ENCODE assay signal across 13 mouse cellular contexts in genomic region chr17:25410180-25410579, GRCm38 (mm10). TPM values are rescaled to one million over a fixed set of nuclear protein-coding genes. Genes with fewer than 3 reads are reported as not detected.
DNase-seq lines count a peak whose midpoint lies in the region; ATAC-seq lines count a peak whose summit lies in the region.
"Had no signal": no experiment of that assay in that cellular context is flagged by ENCODE, and none has a peak within 500 bp of the region (broad histone marks: within the 10 kb centered on the region; RNA-seq: fewer than 3 reads in every experiment).

No protein-coding gene starts in this region.

- H3K9me3 ChIP-seq in heart, embryonic 16.5 days (replicated peaks; ENCODE audit: control insufficient read depth, low read length), result no peaks in the 10 kb centered on the region; the same call in 1 of the 2 replicates
- no peaks in the 10 kb centered on the region for H3K9me3 ChIP-seq in limb, embryonic 10.5 days (replicated peaks)

- DNase-seq in adrenal gland, adult 2 months, result peak; percentile 75
- no peak for DNase-seq in adrenal gland, postnatal 25 days
- no peak for DNase-seq in heart, postnatal 14 days
- DNase-seq in adrenal gland, postnatal 10 days, result peak; percentile 60
- no peak for DNase-seq in limb, embryonic 10.5 days (ENCODE audit: low spot score)
- DNase-seq in cerebellum, adult 11-12 months, result no peak
- no peak for DNase-seq in thymus, postnatal 36 days
- DNase-seq: gastrocnemius, postnatal 10 days; kidney, postnatal 10 days; layer of hippocampus, postnatal 36 days; right cerebral cortex, adult 18-20 months had no signal

- H3K4me3 ChIP-seq in heart, embryonic 16.5 days (ENCODE audit: low read length), result no peak overlapping the region
- H3K4me3 ChIP-seq in limb, embryonic 10.5 days, result no peak overlapping the region

- WGBS in heart, embryonic 16.5 days, result 28% methylated on average over 6 of the region's 6 CpGs
- WGBS in limb, embryonic 10.5 days, result 80% methylated on average over 6 of the region's 6 CpGs

- peak overlapping the region; percentile 60 for H3K27ac ChIP-seq in heart, embryonic 16.5 days (ENCODE audit: low read length)
- peak overlapping the region; percentile 42; the same call in 1 of the 2 replicates for H3K27ac ChIP-seq in limb, embryonic 10.5 days
- H3K27ac ChIP-seq: liver, embryonic 14.5 days had no signal

- H3K36me3 ChIP-seq in heart, embryonic 16.5 days (ENCODE audit: control insufficient read depth, insufficient read depth), result no peaks in the 10 kb centered on the region
- no peaks in the 10 kb centered on the region for H3K36me3 ChIP-seq in limb, embryonic 10.5 days

- peak overlapping the region; percentile 52; the same call in 1 of the 2 replicates for H3K9ac ChIP-seq in heart, embryonic 16.5 days (ENCODE audit: low read length)
- H3K9ac ChIP-seq: liver, embryonic 14.5 days had no signal

- no peaks in the 10 kb centered on the region for H3K27me3 ChIP-seq in heart, embryonic 16.5 days (ENCODE audit: control insufficient read depth, insufficient read depth, low read length)
- H3K27me3 ChIP-seq in limb, embryonic 10.5 days (ENCODE audit: low read depth, poor library complexity, severe bottlenecking), result no peaks in the 10 kb centered on the region

- peak; percentile 43 for ATAC-seq in heart, embryonic 16.5 days (replicated peaks; ENCODE audit: extremely low read depth, insufficient read depth, low FRiP score)

- no peak overlapping the region for H3K4me2 ChIP-seq in heart, embryonic 16.5 days (ENCODE audit: low read depth, low read length)

- H3K4me1 ChIP-seq in heart, embryonic 16.5 days (ENCODE audit: control insufficient read depth, insufficient read depth, low read length), result peaks cover 73% of the 10 kb centered on the region
- H3K4me1 ChIP-seq in limb, embryonic 10.5 days, result peaks cover 73% of the 10 kb centered on the region

- intact Hi-C loops in heart, postnatal 14 days (cut with DNase I), result no loop called here

RNA-seq across cellular contexts. Expression of gene Cacna1h, which starts 23.4 kb away (rescaled TPM):
- 10 to 100 TPM; 77.1 to 96.1 TPM for total RNA-seq in adrenal gland, adult 2 months (2021)
- polyA plus RNA-seq in adrenal gland, adult 2 months (2012; rRNA removed), result 163 and 202 TPM in 2 replicates
- 100 and 109 TPM in 2 replicates for total RNA-seq in adrenal gland, postnatal 25 days (2021)
- polyA plus RNA-seq in heart, embryonic 16.5 days (2015; fragmentation: Nextera tagmentation; extraction: Ambion mirVana), result 4.5 and 5.4 TPM in 2 replicates
- 1 to 10 TPM; 4.9 to 8.1 TPM for total RNA-seq in heart, postnatal 14 days (2021)
- total RNA-seq in adrenal gland, postnatal 10 days (2021), result 10 to 100 TPM; 23.5 to 46.0 TPM
- 1.8 and 3.2 TPM in 2 replicates for polyA plus RNA-seq in limb, embryonic 10.5 days (2016; fragmentation: Nextera tagmentation; extraction: Ambion mirVana)

RNA-seq across cellular contexts. Expression of gene Tpsg1, which starts 41.1 kb away (rescaled TPM):
- not detected for total RNA-seq in adrenal gland, adult 2 months (2021)
- polyA plus RNA-seq in adrenal gland, adult 2 months (2012; rRNA removed), result 0.20 and 0.75 TPM in 2 replicates
- not detected in 2 replicates for total RNA-seq in adrenal gland, postnatal 25 days (2021)
- 0.56 and 0.76 TPM in 2 replicates for polyA plus RNA-seq in heart, embryonic 16.5 days (2015; fragmentation: Nextera tagmentation; extraction: Ambion mirVana)
- not detected for total RNA-seq in heart, postnatal 14 days (2021)
- total RNA-seq in adrenal gland, postnatal 10 days (2021), result not detected
- polyA plus RNA-seq in limb, embryonic 10.5 days (2016; fragmentation: Nextera tagmentation; extraction: Ambion mirVana), result not detected in 2 replicates
- total RNA-seq: gastrocnemius, postnatal 10 days; layer of hippocampus, postnatal 36 days had no signal

RNA-seq across cellular contexts. Expression of gene Tpsb2, which starts 44.1 kb away (rescaled TPM):
- 1 to 10 TPM; 2.8 to 3.8 TPM for total RNA-seq in adrenal gland, adult 2 months (2021)
- polyA plus RNA-seq in adrenal gland, adult 2 months (2012; rRNA removed), result 10.0 and 18.1 TPM in 2 replicates
- 0.58 and 1.1 TPM in 2 replicates for total RNA-seq in adrenal gland, postnatal 25 days (2021)
- 11.0 and 11.7 TPM in 2 replicates for polyA plus RNA-seq in heart, embryonic 16.5 days (2015; fragmentation: Nextera tagmentation; extraction: Ambion mirVana)
- 1 to 10 TPM; 5.2 to 5.7 TPM for total RNA-seq in heart, postnatal 14 days (2021)
- total RNA-seq in adrenal gland, postnatal 10 days (2021), result 10 to 100 TPM in 1 of 2 experiments, 1 to 10 TPM in 1; 9.8 to 11.1 TPM
- not detected in 2 replicates for polyA plus RNA-seq in limb, embryonic 10.5 days (2016; fragmentation: Nextera tagmentation; extraction: Ambion mirVana)

RNA-seq across cellular contexts. Expression of gene Tekt4, which starts 44.2 kb away (rescaled TPM):
- under 1 TPM in 1 of 2 experiments, not detected in 1; 0.17 TPM for total RNA-seq in adrenal gland, adult 2 months (2021)
- polyA plus RNA-seq in adrenal gland, adult 2 months (2012; rRNA removed), result 0.17 TPM in 1 of 2 replicates, not detected in the other
- not detected in 2 replicates for total RNA-seq in adrenal gland, postnatal 25 days (2021)
- polyA plus RNA-seq in heart, embryonic 16.5 days (2015; fragmentation: Nextera tagmentation; extraction: Ambion mirVana), result 0.81 and 1.5 TPM in 2 replicates
- total RNA-seq in heart, postnatal 14 days (2021), result under 1 TPM in 1 of 2 experiments, not detected in 1; 0.50 TPM
- total RNA-seq in adrenal gland, postnatal 10 days (2021), result not detected
- polyA plus RNA-seq in limb, embryonic 10.5 days (2016; fragmentation: Nextera tagmentation; extraction: Ambion mirVana), result not detected in 2 replicates
- total RNA-seq: gastrocnemius, postnatal 10 days had no signal

Comparison
In these comparisons a context has a peak if more than half of its experiments do, and no peak if none do; other contexts are left out.
1. DNase-seq: peak in adrenal gland, adult 2 months (single experiment) and adrenal gland, postnatal 10 days (single experiment); none in adrenal gland, postnatal 25 days (single experiment), heart, postnatal 14 days (0 of 2), limb, embryonic 10.5 days (single experiment), cerebellum, adult 11-12 months (single experiment) and thymus, postnatal 36 days (0 of 2).